Comparison of ENCODE assay signal across 13 mouse cellular contexts in genomic region chr3:78059826-78060591, GRCm38 (mm10).
DNase-seq lines count a peak whose midpoint lies in the region; ATAC-seq lines count a peak whose summit lies in the region.
"Had no signal": no experiment of that assay in that cellular context is flagged by ENCODE, and none has a peak within 500 bp of the region (broad histone marks: within the 10 kb centered on the region; RNA-seq: fewer than 3 reads in every experiment).

No protein-coding gene starts in this region.

- ATAC-seq in cerebellum, adult (ENCODE audit: insufficient number of reproducible peaks, low FRiP score, low TSS enrichment) = peak; percentile 79
- ATAC-seq in CD4-positive, CD25-positive, alpha-beta regulatory T cell, adult 4 months = no peak
- ATAC-seq: inflammation-experienced regulatory T-cells, adult 6 months; liver, postnatal 0 days had no signal

- no peak for DNase-seq in cerebellum, postnatal 4 days (ENCODE audit: low spot score in 2 of 2)
- DNase-seq in layer of hippocampus, adult 18-20 months (ENCODE audit: low spot score in 2 of 2) = peak; percentile 2 to 41
- no peak for DNase-seq in layer of hippocampus, postnatal 25 days (ENCODE audit: extremely low spot score in 1 of 2, low spot score in 1 of 2)
- DNase-seq in cerebellum, adult 11 months = peak; percentile 15
- peak; percentile 51 to 55 for DNase-seq in cerebellum, postnatal 25 days
- DNase-seq in adipocyte (ENCODE audit: low spot score) = no peak
- DNase-seq: adrenal gland, postnatal 25 days; liver, postnatal 0 days; spleen, adult 18-20 months; thymus, postnatal 25 days had no signal

Comparison
In these comparisons a context has a peak if more than half of its experiments do, and no peak if none do; other contexts are left out.
1. DNase-seq: peak in layer of hippocampus, adult 18-20 months (2 of 2), cerebellum, adult 11 months (single experiment) and cerebellum, postnatal 25 days (2 of 2); none in cerebellum, postnatal 4 days (0 of 2), layer of hippocampus, postnatal 25 days (0 of 2) and adipocyte (single experiment).